Mouse (Mus musculus) heart, postnatal 4 days (tissue): Measurements from ENCODE around the gene Exoc4. TPM values are rescaled to one million over a fixed set of nuclear protein-coding genes. Genes with fewer than 3 reads are reported as not detected.

Source experiments
- DNase-seq: peaks from one replicate; pipeline ENCODE4 v3.0.0; 2021
- total RNA-seq, 2 experiments: library from RNA; stranded (reverse); gene quantifications; 2 replicates each; pipeline ENCODE4 v1.2.3; 2021

Exoc4 gene
- 10 to 100 TPM; 57.2 to 60.3 TPM for total RNA-seq

GRCm38 (mm10) chr6:33248894-33249758 lies at the start of gene Exoc4:
Gene Exoc4, plus strand, starts transcription at chr6:33249085.
- peak; percentile 94 for DNase-seq

- no peak for DNase-seq
Measured at GRCm38 (mm10) chr6:33218780-33219179, 30.1 kb upstream of the Exoc4 start.

DNA sequence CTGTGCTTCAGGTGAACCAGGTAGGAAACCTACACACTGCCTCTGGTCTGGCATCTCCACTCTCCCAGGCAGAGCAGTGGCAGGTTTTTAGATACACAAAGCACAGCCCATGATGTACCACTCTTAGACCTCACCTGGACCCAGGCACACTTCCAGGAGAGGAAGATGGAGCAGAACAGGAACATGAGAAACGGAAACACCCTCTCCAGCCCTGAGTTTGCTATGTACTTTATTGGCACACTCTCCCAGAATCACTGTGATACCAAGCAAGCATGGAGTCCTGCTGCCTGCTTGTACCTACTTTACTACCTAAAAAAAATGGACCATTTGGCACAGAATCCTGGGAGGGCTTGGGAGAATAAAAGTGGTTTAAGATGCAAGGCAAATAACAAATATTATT lies 22.2 kb upstream of the Exoc4 start:
- no peak for DNase-seq

DNA sequence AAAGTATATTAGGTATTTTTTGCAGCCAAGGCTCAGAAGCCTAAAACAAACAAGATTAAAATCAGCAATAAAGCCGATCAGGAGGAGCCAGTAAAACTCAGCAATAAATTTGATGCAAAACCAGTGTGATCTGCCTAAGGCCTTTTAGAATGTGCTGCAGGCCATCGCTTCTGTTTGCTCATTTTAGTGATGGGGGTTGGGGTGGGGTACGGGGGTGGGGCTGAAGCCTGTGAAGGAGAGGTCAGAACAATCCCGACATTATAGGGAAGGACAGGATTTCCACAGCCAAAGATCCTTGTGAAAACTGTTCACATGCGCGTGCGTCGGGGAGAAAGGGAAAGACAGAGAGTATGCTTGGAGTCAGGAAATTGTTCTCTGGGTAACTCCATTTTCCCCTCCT lies 21.5 kb upstream of the Exoc4 start:
- DNase-seq, result no peak

DNA sequence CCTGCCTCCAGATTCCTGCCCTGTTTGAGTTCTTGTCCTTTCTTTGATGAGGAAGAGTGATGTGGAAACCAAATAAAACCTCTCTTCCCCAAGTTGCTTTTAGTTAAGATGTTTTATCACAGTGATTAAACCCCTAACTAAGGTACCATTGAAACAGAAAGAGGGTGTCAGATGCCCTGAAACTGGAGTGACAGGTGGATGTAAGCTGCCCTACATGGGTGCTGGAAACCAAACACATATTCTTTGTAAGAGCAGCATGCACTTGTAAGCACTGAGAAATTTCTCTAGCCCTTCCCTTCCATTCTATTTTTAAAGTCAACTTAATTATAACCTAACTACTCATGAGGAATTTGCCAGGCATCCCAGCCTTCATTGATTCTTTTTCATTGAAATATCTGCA lies 7.6 kb upstream of the Exoc4 start:
- no peak for DNase-seq

DNA sequence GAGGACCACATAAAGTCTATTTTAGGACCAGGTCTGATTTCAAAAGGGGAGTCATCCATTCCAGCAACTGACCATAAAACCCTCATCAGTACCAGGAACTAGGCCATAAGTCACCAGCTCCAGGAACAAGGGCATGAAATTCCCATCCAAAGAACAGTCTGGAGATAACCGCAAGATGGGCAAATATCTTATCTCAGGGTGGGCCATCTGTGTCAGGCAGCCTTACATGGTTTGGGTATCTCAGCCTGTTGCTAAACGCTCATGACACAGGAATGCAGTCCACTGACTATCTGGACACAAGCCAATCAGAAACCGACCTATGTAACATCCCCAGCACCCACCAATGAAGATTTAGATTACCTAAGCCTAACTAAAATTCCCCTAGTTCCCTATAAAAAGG lies 4.3 kb upstream of the Exoc4 start:
- DNase-seq, result no peak

- no peak for DNase-seq
Measured at GRCm38 (mm10) chr6:33247146-33247545, 1.7 kb upstream of the Exoc4 start.

- no peak for DNase-seq
Measured at GRCm38 (mm10) chr6:33247576-33248355, 1.1 kb upstream of the Exoc4 start.

DNA sequence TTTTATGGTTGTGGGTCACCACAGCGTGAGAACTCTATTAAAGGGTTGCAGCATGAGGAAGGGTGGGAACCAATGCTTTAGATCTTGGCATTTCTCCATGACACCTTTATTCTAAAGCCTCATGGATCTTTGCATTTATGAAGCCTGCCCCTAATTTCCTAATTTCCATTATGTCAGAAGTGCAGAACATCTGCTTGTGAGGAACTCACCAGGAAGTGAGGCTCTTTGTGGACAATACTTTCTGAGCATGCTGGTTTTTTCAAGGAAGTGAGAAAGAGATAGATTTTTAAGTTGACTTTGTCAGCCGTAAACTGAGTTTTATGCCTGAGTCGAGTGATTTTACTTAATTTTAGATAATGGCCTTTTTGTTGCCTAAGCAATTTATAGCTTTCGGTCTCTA lies 7.8 kb downstream of the Exoc4 start:
- no peak for DNase-seq

GRCm38 (mm10) chr6:33257076-33257789 lies 8.3 kb downstream of the Exoc4 start:
- no peak for DNase-seq

DNA sequence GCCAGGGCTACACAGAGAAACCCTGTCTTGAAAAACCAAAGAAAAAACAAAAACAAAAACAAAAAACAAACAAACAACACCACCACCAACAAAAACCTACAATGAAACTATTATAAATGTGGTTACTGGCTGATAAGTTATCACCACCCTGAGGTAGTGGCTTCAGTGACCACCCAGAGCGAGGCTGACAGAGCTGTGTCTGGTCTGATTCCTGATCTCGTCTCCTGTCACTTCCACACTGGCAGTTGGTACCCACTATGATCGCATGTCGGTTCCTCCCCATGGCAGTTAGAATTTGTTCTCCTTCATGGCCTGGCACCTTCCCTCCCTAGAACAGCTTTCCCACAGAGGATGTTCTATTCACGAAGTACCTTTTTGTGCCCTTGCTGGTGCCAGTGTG lies 11.0 kb downstream of the Exoc4 start:
- no peak for DNase-seq

DNA sequence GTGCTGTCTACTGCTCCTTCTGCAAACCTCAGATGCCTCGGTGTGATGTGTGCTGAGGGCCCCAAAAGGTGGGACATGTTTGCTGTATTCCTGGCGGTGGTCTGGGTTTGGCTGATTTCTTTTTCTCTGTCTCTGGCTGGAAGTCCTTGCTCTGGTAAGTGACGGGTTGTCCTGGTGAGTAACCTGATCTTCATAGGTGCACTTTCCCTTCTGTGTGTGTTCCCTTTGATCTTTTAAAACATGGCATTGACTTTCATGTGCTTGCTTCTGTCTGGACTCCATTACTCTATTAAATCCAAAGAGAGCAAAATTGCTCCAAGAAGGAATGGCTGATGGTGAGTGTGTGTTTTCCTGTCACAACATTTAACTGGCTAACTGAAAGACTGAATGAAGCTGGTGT lies 12.7 kb downstream of the Exoc4 start:
- DNase-seq, result no peak

DNA sequence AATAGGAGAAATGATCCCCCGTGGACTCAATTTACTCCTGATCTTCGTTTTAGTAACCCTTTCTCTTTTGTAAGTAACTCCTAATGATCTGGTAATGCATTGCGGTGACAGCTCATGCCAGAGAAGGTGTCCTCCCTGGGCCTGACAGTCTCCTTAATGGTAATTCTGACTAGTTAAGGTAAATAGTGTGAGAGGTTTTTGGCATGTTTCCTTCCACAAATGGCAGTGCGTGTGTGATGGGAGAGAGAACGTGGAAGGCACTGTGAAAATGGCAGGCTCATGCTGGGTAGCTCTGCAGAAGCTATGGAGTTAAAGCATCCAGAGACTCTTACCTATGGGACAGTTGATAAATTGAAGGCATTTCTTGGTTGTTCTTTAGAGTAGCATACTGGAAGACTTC lies 15.1 kb downstream of the Exoc4 start:
- DNase-seq, result no peak

DNA sequence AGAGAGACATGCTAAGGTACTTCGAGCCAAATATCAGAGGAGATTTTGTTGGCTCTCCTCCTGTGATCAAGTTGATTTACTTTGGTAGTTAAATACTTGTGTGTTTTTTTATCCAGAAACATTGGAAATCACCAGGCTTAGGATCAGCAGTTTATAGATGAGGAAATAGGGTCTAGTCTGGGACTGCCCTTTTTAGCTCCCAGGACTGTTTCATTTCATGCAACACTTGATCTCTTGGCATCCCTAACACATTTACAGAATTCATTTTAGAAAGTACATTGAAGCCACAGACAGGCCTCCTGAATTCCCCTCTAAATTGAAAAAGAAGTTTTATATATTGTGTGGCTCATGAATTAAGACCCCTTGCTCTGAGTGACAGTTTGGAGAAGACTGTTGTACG lies 15.5 kb downstream of the Exoc4 start:
- no peak for DNase-seq

DNA sequence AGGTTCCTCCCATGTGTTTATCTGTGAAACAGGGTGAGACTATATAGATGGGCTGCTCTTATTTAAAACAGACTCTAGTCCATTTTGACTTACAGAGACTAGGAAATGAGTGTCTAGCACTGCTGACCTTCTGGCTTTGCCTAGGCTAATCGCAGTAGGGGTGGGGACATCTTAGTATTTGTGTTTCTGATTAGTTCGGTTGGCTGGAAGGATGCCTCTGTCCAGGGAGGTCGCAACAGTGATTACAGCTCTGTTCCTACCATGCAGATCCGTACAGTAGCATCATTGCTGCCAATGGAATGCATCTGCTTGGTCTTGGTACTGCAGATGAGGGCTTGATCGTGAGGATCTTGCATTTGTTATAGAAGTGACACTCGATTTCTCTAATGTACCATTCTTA lies 18.7 kb downstream of the Exoc4 start:
- DNase-seq, result no peak

- no peak for DNase-seq
Measured at GRCm38 (mm10) chr6:33283523-33283922, 34.6 kb downstream of the Exoc4 start.

GRCm38 (mm10) chr6:33283936-33284335 lies 35.1 kb downstream of the Exoc4 start:
- DNase-seq, result no peak

DNA sequence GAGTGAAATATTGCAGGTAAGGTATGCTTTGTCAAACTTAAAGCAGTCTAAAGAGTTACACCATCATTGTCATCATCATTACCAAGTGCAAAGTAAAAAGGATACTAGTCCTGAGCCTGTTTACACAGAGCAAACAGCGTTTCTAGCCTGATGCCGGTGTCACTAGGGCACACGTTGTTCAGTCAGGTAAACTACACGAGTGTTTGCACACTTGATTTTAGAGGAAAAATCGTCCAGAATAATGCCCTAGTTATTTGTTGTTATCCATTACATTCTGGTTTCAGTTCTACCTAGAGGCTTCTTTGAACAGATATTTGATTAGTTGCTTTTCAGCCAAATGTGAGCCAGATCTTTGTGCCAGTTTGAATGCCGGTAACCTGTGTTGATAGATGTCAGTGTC lies 37.5 kb downstream of the Exoc4 start:
- DNase-seq, result no peak

DNA sequence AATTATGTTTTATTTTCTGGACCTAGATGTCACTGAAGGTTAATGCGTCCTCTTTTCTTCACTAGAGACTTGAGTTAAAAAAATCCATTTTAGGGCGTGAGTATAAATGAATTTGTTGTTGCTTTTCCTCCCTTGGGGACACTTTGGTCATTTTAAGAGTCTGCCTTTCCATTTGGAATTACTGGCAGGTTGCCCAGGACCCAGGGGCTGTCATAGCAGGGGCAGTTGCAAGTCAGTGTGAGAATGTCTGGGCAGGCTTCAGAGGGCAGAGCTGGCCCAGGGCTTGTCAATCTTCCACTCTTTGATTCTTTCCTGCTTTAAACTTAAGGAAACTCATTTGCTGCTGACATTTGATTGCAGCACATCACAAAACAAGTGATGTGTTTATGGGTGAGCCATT lies 45.7 kb downstream of the Exoc4 start:
- DNase-seq, result peak; percentile 66

- DNase-seq, result no peak
Measured at GRCm38 (mm10) chr6:33297566-33297965, 48.7 kb downstream of the Exoc4 start.

GRCm38 (mm10) chr6:33298768-33299167 lies 49.9 kb downstream of the Exoc4 start:
- DNase-seq, result no peak

- DNase-seq, result no peak
Measured at GRCm38 (mm10) chr6:33305996-33306395, 57.1 kb downstream of the Exoc4 start.

DNA sequence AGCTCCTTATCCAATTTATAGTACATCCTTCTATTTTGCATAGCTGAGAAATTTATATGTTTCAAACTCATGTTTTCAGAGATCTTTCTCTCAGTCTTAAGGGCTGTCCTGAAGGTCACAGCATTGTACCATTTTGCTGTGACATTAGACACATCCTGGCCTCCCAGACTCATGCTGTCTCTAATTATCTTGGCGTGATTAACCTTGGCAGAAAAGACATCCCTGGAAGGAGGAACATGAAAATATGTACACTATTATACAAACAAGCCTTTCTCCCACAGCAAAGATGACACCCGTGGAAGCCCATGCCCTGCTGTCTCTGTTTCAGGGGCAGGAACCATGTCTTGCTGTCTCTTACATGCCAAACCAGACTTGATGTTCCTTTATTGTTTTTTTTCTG lies 59.8 kb downstream of the Exoc4 start:
- no peak for DNase-seq
